Mouse (Mus musculus) macrophage (primary cell): ENCODE results near the gene Ccr5. TPM values are rescaled to one million over a fixed set of nuclear protein-coding genes. Genes with fewer than 3 reads are reported as not detected.
A peak's percentile ranks its signal among the peaks of the same experiment; 100 is the strongest.
"Not testable (repeated sequence)": the region's sequence is repeated elsewhere in the genome, so short reads cannot be mapped to it uniquely, and the experiment has no call there.

Experiments
- H3K27ac ChIP-seq: fragments of 350-480 bp; formaldehyde crosslinking; 2 replicates; pipeline ENCODE4 v1.9.0; 2021
- H3K36me3 ChIP-seq: fragments of 350-480 bp; formaldehyde crosslinking; 2 replicates; pipeline ENCODE4 v1.9.0; 2021; ENCODE audit errors: inconsistent target
- H3K4me3 ChIP-seq: fragments of 350-480 bp; formaldehyde crosslinking; 2 replicates; pipeline ENCODE4 v1.9.0; 2021; ENCODE audit errors: inconsistent target
- H3K79me2 ChIP-seq: fragments of 350-480 bp; formaldehyde crosslinking; 2 replicates; pipeline ENCODE4 v1.9.0; 2021; ENCODE audit errors: inconsistent target
- WGBS: methylation state at CpG from one replicate; pipeline ENCODE4 v1.1.7; 2026; ENCODE audit warnings: inconsistent platforms; ENCODE audit not compliant: missing documents; 5-methylcytosine and 5-hydroxymethylcytosine counted together
- polyA plus RNA-seq: library from polyadenylated mRNA; stranded (reverse); fragments of 250-400 nt; gene quantifications from 3 replicates; pipeline ENCODE4 v1.2.4, GENCODE M21; 2018; ENCODE audit warnings: inconsistent platforms
- total RNA-seq, 78 experiments: library from RNA; depleted of rRNA; stranded (reverse); fragments of 250-400 nt; gene quantifications; 1 replicate in 9 of 78; 2 replicates in 24 of 78; 3 replicates in 43 of 78; 4 replicates in 2 of 78; pipeline ENCODE4 v1.2.4; 2018; ENCODE audit warnings: inconsistent platforms in 56 of 78

Gene Ccr5
- total RNA-seq (2018; cell fraction: chromatin; rRNA removed): 10 to 100 TPM in 24 of 26 experiments, 1 to 10 TPM in 2; 6.4 to 67.8 (median 36.9) TPM
- 10 to 100 TPM; 11.2 to 47.8 (median 22.9) TPM for total RNA-seq (2018; cell fraction: cytosol; rRNA removed)
- total RNA-seq (2018; cell fraction: nucleus; rRNA removed): 100 to 1,000 TPM in 3 of 26 experiments, 10 to 100 TPM in 23; 35.1 to 108 (median 75.8) TPM
- 25.3 to 36.3 TPM (median 25.4 TPM) in 3 replicates for polyA plus RNA-seq

DNA sequence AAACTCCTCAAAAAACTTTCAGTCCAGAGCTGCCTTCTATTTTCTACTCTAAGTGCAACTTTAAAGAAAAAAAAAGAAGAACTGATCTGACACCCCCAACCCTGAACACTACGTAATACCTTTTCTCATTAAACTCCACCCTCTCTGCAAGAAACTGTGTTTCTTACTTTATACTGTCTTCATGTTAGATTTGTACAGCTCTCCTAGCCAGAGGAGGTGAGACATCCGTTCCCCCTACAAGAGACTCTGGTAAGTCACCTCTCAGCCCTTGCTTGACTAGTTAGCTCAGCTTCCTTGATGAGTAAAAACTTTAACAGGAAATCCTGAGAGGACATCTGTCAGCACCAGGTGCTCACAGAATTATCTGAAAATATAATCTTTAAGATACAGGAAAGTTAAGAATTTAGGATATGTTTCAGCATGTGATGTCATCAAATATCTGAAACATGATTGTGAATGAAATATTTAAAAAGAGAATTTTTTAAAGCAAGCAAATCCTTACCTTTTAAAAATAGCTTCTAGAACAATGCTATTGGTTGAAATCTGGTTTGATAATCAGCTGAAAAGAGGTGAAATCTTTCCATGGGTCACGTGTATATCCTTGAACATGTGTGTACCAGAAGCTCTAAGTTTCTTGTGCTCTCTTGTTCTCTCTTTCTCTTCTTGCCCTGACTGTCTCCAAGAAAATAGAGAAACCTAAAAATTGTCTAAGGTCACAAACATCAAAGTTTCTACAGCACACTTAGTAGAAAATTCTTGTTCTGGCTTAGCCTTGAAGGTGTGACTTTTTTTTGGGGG lies at the start of gene Ccr5:
TSS of gene Ccr5 (plus strand) at position 157 of the 798 bp plus-strand sequence.
- Histone ChIP-seq H3K27ac (peak within 1 kb of the TSS; percentile 50), H3K79me2 (peaks cover 42% of the 10 kb centered on the region), H3K36me3 (no peaks in the 10 kb centered on the region), H3K4me3 (peak within 1 kb of the TSS; percentile 22)
- 51% methylated on average over 3 of the region's 3 CpGs for WGBS

DNA sequence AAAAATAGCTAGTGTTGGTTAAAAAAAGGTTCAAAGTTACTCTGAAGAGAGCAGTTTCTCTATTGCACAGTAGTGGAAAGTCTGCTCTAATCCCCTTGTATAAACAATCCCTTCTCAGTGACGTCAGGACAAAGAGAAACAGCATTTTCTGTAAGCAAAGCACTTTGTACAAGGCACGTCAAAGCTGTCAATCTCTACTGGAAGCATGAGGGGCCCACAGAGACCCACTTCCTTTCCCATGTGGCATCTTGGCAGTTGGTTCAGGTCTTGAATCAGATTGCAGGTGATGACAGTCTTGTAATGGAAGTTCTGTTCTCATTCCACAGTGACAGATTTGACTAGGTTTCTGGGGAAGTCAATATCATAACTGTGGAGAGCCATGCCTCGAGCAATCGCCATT lies 41.5 kb upstream of the Ccr5 start:
- WGBS: 78% methylated on average over 4 of the region's 4 CpGs
- Histone ChIP-seq H3K4me3 (no peak overlapping the region), H3K79me2 (no peaks in the 10 kb centered on the region), H3K27ac (no peak overlapping the region), H3K36me3 (no peaks in the 10 kb centered on the region)

DNA sequence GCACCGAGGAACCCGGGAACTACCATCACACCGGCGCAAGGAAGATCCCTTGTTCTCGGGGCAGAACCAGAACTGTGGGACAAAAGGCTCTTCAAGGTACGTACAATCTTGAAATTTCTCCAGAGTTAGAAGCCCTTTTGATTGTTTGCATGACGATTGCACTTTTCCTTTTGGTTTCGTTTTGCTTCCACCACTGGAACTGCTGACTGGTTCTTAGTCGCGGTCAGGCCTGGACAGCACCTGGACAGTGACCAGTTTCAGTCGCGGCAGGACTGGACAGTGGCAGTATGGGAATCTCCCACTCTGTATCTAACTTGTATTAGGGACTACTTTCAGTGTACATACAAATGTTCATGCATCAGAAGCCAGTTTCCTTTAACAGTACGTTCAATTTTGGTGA lies 40.9 kb upstream of the Ccr5 start:
- not testable (repeated sequence) for H3K4me3 ChIP-seq, H3K79me2 ChIP-seq, H3K36me3 ChIP-seq, H3K27ac ChIP-seq
- WGBS: 82% methylated on average over 12 of the region's 13 CpGs

DNA sequence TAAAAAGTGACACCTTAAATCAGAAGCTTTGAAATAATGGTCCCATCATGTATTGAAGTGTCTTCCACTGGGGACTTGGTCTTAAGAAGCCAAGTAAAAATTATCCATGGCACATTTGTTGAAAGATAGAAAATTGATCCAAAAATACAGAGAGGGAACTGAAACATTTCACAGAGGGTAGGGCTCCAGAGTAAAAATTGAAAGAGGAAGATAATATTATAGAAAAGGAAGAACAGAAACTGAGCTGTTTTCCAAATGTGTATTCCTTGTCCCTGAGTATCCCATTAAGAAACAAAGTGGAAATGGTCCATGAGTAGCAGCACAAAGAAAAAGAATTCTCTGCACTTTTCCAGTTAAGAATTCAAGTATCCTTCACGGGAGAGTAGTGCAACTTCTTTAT lies 30.9 kb upstream of the Ccr5 start:
- Histone ChIP-seq H3K79me2 (no peaks in the 10 kb centered on the region), H3K4me3 (no peak overlapping the region), H3K27ac (peak overlapping the region; percentile 65), H3K36me3 (no peaks in the 10 kb centered on the region)
- WGBS: 58% methylated on average over 1 of the region's 1 CpGs

DNA sequence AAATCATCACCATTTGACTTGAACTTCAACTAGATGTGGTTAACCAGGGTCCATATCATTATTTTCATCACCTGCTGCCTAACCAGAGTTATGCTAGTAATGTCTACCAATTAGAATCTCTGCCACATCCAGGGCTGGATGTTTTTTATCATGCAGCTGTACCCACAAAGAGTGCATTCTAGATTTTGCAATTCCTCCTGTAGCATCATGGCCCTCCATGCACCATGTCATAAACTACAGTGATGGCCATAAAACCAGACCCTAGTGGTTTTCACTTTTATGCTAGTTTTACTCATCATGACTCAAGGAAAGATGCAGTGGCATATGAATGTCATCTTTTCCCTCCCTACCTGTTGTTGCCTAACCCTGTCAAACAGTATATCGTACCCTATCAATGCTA lies 22.2 kb upstream of the Ccr5 start:
- Histone ChIP-seq H3K79me2 (no peaks in the 10 kb centered on the region), H3K4me3 (no peak overlapping the region), H3K27ac (no peak overlapping the region), H3K36me3 (no peaks in the 10 kb centered on the region)
- 100% methylated on average over 1 of the region's 1 CpGs for WGBS

DNA sequence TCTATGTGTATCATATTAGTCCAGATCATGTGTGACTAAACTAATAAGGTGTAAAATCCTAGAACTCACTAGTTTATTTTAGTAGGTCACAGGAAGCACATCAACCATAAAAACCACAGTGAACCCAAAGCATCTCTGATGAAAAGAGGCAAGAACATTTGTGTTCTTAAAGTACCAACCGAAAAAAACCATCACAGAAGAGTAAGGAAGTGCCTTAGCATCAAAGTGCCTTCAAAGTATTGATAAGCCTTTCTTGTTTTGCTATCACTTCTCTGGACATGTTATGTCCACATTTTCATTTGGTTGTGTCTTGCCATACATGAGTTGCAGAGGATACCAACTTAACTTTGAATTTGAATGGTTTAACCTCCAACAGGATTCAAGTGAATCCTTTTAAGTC lies 21.0 kb upstream of the Ccr5 start:
- no peaks in the 10 kb centered on the region for H3K36me3 ChIP-seq
- peaks cover 9% of the 10 kb centered on the region for H3K79me2 ChIP-seq
- no peak overlapping the region for H3K27ac ChIP-seq
- WGBS: 10% methylated on average over 1 of the region's 1 CpGs
- no peak overlapping the region for H3K4me3 ChIP-seq

DNA sequence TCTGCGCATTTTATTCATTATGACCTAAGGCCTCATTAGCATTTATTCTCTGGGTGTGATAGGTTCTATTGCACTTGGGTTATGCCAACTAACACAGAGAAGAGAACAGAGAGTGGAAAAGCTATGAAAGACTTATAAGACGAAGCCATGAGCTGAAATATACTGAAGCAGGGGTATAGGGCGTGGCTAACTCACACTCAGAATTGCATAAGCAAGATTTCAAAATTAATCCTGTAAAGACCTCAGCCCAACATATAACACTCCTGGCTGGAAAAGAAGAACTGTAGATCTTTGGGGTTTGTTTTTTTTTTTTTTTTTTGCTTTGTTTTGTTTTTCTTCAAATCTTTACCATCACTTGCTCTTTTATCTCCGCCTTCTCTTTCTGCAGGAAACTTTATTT lies 19.6 kb upstream of the Ccr5 start, which contains the start of gene Ccr2:
TSS of gene Ccr2 (plus strand) at position 228 of the 400 bp plus-strand sequence.
- H3K36me3 ChIP-seq: no peaks in the 10 kb centered on the region
- H3K27ac ChIP-seq: peak within 1 kb of the TSS; percentile 46
- H3K79me2 ChIP-seq: peaks cover 23% of the 10 kb centered on the region
- WGBS: 67% methylated on average over 4 of the region's 4 CpGs
- peak within 1 kb of the TSS; percentile 0; the same call in 1 of the 2 replicates for H3K4me3 ChIP-seq

DNA sequence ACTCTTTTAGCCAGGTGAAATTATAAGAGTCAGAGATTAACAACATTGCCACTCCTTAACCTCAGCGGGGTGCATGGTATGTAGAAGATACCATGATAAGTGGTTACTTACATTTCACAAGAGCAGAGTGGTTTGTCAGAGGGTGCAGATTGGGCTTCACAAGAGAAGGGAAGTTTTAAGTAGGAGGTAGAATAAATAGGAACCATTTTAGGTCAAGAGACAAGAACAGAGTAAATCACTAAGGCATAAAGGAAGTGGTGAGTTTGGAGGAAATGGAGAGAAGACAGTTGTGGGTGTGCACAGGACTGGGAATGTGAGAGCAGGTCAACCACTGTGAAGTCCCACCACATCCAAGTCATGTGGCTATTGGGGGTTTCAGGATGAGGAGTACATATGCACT lies 18.1 kb upstream of the Ccr5 start:
- Histone ChIP-seq H3K36me3 (no peaks in the 10 kb centered on the region), H3K79me2 (peaks cover 29% of the 10 kb centered on the region), H3K4me3 (peak overlapping the region; percentile 0; the same call in 1 of the 2 replicates), H3K27ac (peak overlapping the region; percentile 46)
- WGBS: no CpG with 5 or more reads among the region's 1 CpGs

DNA sequence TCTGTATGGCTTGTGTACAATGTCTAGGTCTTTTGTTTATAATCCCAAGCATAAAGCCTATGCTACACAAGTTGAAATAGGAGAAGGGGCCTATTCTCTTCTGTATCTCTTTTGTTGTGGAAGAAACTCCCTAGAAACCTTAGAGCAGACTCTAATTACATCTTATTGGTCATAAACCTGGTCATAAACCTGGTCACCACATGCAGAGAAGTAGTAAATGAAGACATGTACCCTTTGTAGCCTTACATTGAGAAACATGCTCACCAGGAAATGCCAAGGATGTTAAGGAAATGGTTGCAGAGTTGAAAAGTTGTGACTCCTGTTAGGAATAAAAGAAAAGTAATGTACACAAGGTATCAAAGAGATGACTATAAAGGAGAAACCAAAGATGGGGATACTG lies 16.1 kb upstream of the Ccr5 start:
- Histone ChIP-seq H3K36me3 (no peaks in the 10 kb centered on the region), H3K4me3 (no peak overlapping the region), H3K79me2 (peaks cover 29% of the 10 kb centered on the region), H3K27ac (peak overlapping the region; percentile 46; the same call in 1 of the 2 replicates)

DNA sequence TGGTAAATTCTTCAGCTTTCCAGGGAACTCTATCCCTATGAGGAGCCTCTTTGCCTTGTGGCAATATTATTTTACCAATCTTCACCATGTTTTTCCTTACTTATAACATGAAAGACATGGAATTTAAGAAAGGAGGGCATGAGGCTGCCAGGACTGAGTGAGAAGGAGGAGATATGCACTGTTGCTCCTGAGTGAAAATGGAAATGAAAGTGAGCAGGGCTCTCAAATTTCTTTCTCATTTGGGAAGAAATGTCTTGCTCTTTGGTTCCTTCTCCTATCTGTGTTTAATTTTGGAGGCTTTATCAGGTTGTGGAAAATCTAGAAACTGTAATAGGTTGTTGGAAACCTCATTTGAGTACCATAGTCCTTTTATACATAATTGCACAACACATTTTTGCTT lies 14.1 kb upstream of the Ccr5 start:
- Histone ChIP-seq H3K4me3 (no peak overlapping the region), H3K27ac (peak overlapping the region; percentile 33), H3K79me2 (peaks cover 29% of the 10 kb centered on the region), H3K36me3 (no peaks in the 10 kb centered on the region)

DNA sequence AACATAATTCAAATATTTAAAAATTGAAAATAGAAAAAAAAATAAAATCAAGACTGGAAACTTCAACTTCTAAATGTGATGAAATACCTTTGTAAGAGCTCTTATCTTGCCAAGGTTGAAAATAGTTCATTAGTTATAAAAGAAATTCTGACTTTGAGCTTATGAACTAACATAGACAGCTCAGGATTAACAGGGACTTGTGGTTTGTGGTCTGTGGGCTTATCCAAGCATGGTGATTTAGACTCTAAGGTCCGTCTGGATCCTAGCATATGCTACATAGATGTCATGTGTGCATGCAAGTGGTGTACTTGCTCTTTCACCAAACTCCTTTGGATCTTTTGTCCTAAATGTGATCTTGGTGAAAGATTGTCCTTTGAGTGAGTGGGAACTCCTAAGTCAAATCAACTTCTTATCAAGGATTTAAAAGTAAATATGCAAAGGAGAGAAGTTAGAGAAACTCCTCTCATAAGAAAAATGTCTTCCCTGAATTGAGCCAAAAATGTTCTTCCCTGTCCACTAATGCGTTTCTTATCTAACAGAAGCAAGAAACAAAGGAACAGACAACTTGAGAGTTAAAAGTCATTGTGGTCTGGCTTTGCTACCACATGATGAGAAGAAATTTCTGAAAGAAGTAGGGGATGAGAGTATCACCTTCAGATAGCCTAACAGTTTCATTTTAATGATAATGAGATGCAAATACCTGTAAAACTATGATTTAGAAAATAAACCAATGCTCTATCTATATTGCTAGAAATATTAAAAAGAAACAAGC lies 12.8 kb upstream of the Ccr5 start:
- H3K79me2 ChIP-seq: peaks cover 29% of the 10 kb centered on the region
- 54% methylated on average over 2 of the region's 2 CpGs for WGBS
- H3K36me3 ChIP-seq: no peaks in the 10 kb centered on the region
- no peak overlapping the region for H3K4me3 ChIP-seq
- H3K27ac ChIP-seq: no peak overlapping the region

DNA sequence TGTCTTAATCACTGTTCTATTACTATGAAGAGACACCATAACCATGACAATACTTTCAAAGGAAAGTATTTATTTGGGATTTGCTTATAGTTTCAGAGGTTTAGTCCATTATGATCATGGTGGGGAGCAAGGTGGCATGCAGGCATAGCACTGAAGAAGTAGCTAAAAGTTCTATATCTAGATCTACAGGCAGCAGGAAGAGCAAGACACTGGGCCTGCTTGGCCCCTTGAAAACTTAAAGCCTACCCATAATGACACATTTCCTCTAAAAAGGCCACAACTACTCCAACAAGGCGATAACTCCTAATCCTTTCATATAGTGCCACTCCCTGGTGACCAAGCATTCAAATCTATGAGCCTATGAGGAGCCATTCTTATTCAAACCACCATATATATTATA lies 9.3 kb upstream of the Ccr5 start:
- Histone ChIP-seq H3K4me3 (no peak overlapping the region), H3K36me3 (no peaks in the 10 kb centered on the region), H3K79me2 (peaks cover 3% of the 10 kb centered on the region; the same call in 1 of the 2 replicates), H3K27ac (no peak overlapping the region)
- WGBS: 43% methylated on average over 1 of the region's 1 CpGs

DNA sequence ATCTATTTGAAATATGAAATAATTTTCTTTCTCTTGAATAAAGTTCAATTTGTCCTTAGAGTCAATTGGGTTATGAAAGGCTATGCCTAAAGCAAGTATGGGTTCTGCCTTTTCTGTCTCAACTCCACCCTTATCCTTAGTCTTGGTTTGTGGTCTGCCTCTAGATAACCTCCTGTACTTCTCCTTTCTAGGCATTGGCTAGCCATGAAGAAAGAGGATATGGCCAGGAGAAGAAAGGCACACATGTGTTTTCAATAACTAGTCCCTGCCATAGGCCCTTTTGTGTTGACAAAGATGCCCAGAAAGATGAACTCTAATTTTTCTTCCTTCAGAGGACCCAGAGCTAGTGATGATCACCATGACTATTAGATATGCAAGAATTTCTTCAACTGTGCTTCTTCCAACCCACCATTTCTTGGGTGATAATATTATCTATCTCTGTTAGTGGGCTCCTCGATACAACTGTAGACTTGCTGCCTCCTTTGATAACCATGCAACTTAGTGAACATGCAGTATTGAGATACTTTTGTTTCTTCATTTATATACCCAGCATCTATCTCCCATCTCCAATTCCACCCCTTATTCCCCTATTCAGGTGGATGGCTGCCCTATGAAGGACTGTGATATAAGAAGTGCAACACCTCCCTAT lies 8.6 kb upstream of the Ccr5 start:
- H3K4me3 ChIP-seq: no peak overlapping the region
- no peaks in the 10 kb centered on the region for H3K79me2 ChIP-seq
- no peaks in the 10 kb centered on the region for H3K36me3 ChIP-seq
- H3K27ac ChIP-seq: no peak overlapping the region
- 85% methylated on average over 1 of the region's 1 CpGs for WGBS

DNA sequence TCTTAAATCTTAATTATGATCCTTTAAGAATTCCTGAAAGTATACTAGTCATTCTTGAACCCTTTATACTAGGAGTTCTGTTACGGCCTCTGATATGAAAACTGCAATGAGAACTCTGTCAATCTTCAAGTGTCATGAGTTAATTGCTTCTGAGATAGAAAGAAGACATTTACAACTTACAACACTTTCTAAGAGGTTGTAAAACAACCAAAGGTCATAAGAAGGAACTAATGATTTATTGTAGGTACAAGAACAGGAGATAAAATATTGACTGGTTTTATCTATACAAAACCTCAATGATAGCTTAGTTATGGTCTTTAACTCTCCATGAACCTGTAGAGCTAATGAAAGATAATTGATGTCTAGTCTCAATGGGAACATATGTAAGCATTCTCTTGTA lies 7.6 kb upstream of the Ccr5 start:
- no peak overlapping the region for H3K4me3 ChIP-seq
- 100% methylated on average over 1 of the region's 1 CpGs for WGBS
- no peaks in the 10 kb centered on the region for H3K36me3 ChIP-seq
- no peak overlapping the region for H3K27ac ChIP-seq
- no peaks in the 10 kb centered on the region for H3K79me2 ChIP-seq
